Mouse (Mus musculus) G1E (cell line): ENCODE data around the gene Grik5. TPM values are rescaled to one million over a fixed set of nuclear protein-coding genes. Genes with fewer than 3 reads are reported as not detected.

Experiments used
- ATAC-seq: 2 replicates; pipeline ENCODE4 v1.8.0; 2016; ENCODE audit warnings: mild to moderate bottlenecking; ENCODE audit not compliant: insufficient number of reproducible peaks, poor library complexity, low FRiP score, severe bottlenecking; ENCODE audit errors: extremely low read depth
- DNase-seq: peaks from one replicate; pipeline ENCODE4 v3.0.0; 2012; ENCODE audit warnings: low spot score
- H3K27me3 ChIP-seq: 2 replicates; pipeline ENCODE4 v1.6.1; 2012; ENCODE audit warnings: mild to moderate bottlenecking, low read length, inconsistent platforms; ENCODE audit not compliant: insufficient read depth
- H3K36me3 ChIP-seq: replicated peaks from 2 replicates; pipeline ENCODE3; 2012; ENCODE audit warnings: mild to moderate bottlenecking, inconsistent platforms
- H3K4me1 ChIP-seq: 2 replicates; pipeline ENCODE4 v1.6.1; 2012; ENCODE audit warnings: low read depth, low read length, inconsistent platforms, mixed read lengths; ENCODE audit not compliant: insufficient read depth
- H3K4me3 ChIP-seq: 2 replicates; pipeline ENCODE4 v1.5.1; 2012; ENCODE audit warnings: low read depth, mild to moderate bottlenecking, inconsistent platforms, low read length, moderate library complexity, mixed read lengths
- H3K9me3 ChIP-seq: replicated peaks from 2 replicates; pipeline ENCODE4 v1.6.1; 2012; ENCODE audit warnings: inconsistent platforms
- CTCF ChIP-seq: IDR thresholded peaks from 2 replicates; pipeline ENCODE4 v1.5.1; 2012; ENCODE audit warnings: low read depth, low read length, inconsistent platforms, mixed read lengths
- GATA1 ChIP-seq: IDR thresholded peaks from 2 replicates; pipeline ENCODE4 v1.6.1; 2012; ENCODE audit warnings: borderline replicate concordance, low read length, inconsistent platforms, mixed read lengths
- GATA2 ChIP-seq: IDR thresholded peaks from 2 replicates; pipeline ENCODE4 v1.6.1; 2012; ENCODE audit warnings: low read depth, low read length, inconsistent platforms, borderline replicate concordance
- POLR2AphosphoS5 ChIP-seq: IDR thresholded peaks from 2 replicates; pipeline ENCODE4 v1.6.1; 2012; ENCODE audit warnings: low read depth, low read length, inconsistent platforms; ENCODE audit not compliant: insufficient replicate concordance
- TAL1 ChIP-seq: conservative IDR thresholded peaks from 2 replicates; pipeline ENCODE4 v1.6.1; 2012; ENCODE audit warnings: low read depth, low read length, inconsistent platforms, mixed read lengths
- polyA plus RNA-seq: library from polyadenylated mRNA; stranded (reverse); fragments of >175 nt; gene quantifications from 2 replicates; pipeline ENCODE4 v1.2.3, GENCODE M21; 2012
- total RNA-seq, 2 experiments: library from RNA; stranded (forward) in 1 of 2; stranded (reverse) in 1 of 2; fragments of 200-1000 nt in 1 of 2; fragments of >200 nt in 1 of 2; fragmentation: Nextera tagmentation in 1 of 2; gene quantifications; 2 replicates each; pipeline ENCODE4 v1.2.3; 2014 to 2017

Gene Grik5
- total and polyA plus RNA-seq, 3 experiments = 91.3 to 198 (median 94.6) TPM

DNA sequence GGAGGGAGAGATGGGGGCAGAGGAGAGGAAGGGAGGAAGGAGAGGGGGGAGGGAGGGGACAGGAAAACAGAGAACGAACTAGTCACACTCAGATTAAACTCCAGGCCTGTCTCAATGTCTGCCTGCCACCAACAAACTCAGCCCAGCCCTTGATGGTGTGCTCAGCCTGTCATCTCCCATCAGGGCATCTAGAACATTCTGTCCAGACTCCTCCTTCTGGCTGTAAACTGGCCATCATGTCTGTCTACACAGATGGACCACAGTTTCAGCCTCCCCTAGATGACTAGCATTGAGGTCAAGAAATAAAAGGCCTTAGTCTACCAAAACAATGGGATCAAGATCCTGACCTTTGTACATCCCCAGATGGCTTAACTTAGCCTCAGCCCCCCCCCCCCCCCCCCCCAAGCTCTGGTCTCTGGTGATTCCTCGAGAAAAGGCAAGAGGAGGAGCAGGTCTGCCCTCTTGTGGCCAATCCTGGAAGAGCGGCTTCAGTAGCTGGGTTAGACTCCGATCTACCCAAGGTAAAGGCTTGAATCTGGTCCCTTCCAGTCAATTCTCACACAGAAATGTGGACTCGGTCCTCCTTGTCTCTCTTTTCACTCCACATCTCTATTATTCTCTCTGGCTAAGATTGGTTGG, 107.1 kb downstream of the Grik5 start:
- TF ChIP-seq POLR2AphosphoS5 = no peak
- no peak for TF ChIP-seq GATA1
- peak; percentile 42; the same call in 1 of the 2 replicates for TF ChIP-seq CTCF
- Histone ChIP-seq H3K9me3 (no peaks in the 10 kb centered on the region), H3K4me1 (peaks cover 2% of the 10 kb centered on the region; the same call in 1 of the 2 replicates), H3K36me3 (peaks cover 13% of the 10 kb centered on the region), H3K27me3 (peaks cover 2% of the 10 kb centered on the region; the same call in 1 of the 2 replicates), H3K4me3 (no peak overlapping the region)
- ATAC-seq (no peak), DNase-seq (peak; percentile 61)

DNA sequence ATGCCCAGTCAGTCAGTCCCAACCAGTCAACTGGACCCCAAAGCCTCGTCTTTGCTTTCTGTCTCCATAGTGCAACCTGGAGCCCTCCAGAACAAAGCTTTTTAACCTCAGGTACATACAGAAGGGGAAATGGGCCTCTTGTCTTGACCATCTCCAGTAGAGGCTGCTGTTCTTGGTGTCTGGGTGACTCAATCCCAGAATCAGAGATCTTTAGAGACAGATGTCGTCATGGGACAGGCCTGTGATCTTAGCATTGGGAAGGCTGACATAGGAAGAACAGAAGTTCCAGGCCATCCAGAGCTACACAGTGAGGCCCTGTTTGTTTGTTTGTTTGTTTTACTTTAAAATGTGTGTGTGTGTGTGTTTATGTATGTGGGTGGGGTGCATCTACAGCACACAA, 107.9 kb downstream of the Grik5 start:
- DNase-seq = no peak
- no peak for ATAC-seq
- no peaks in the 10 kb centered on the region; the same call in 1 of the 2 replicates for H3K4me1 ChIP-seq
- peaks cover 2% of the 10 kb centered on the region; the same call in 1 of the 2 replicates for H3K27me3 ChIP-seq
- H3K9me3 ChIP-seq = no peaks in the 10 kb centered on the region
- no peak overlapping the region for H3K4me3 ChIP-seq
- H3K36me3 ChIP-seq = peaks cover 7% of the 10 kb centered on the region
- TF ChIP-seq CTCF (no peak), TAL1 (no peak), GATA1 (no peak), POLR2AphosphoS5 (no peak), GATA2 (no peak)

Other genes starting within 250 kb of the Grik5 start
- not detected in 2 replicates for gene Gm9844, start 210.1 kb downstream of the Grik5 start, total RNA-seq (2014; fragmentation: Nextera tagmentation)
- not detected in 2 replicates for gene Gm9844, start 210.1 kb downstream of the Grik5 start, total RNA-seq (2017)
- 1.3 and 1.7 TPM in 2 replicates for gene Gm9844, start 210.1 kb downstream of the Grik5 start, polyA plus RNA-seq
- gene Lypd4, start 202.4 kb downstream of the Grik5 start, total RNA-seq (2014; fragmentation: Nextera tagmentation) = not detected in 2 replicates
- gene Lypd4, start 202.4 kb downstream of the Grik5 start, total RNA-seq (2017) = 0.11 and 0.17 TPM in 2 replicates
- gene Lypd4, start 202.4 kb downstream of the Grik5 start, polyA plus RNA-seq = not detected in 2 replicates
- gene Dmrtc2, start 202.3 kb downstream of the Grik5 start, total RNA-seq (2014; fragmentation: Nextera tagmentation) = not detected in 2 replicates
- not detected in 2 replicates for gene Dmrtc2, start 202.3 kb downstream of the Grik5 start, total RNA-seq (2017)
- gene Dmrtc2, start 202.3 kb downstream of the Grik5 start, polyA plus RNA-seq = not detected in 2 replicates
- 877 and 949 TPM in 2 replicates for gene Rps19, start 188.0 kb downstream of the Grik5 start, total RNA-seq (2014; fragmentation: Nextera tagmentation)
- 1,262 and 1,401 TPM in 2 replicates for gene Rps19, start 188.0 kb downstream of the Grik5 start, total RNA-seq (2017)
- 2,998 and 3,499 TPM in 2 replicates for gene Rps19, start 188.0 kb downstream of the Grik5 start, polyA plus RNA-seq
- not detected in 2 replicates for gene Cd79a, start 175.0 kb downstream of the Grik5 start, total RNA-seq (2014; fragmentation: Nextera tagmentation)
- gene Cd79a, start 175.0 kb downstream of the Grik5 start, total RNA-seq (2017) = 0.11 TPM in 1 of 2 replicates, not detected in the other
- 0.04 TPM in 1 of 2 replicates, not detected in the other for gene Cd79a, start 175.0 kb downstream of the Grik5 start, polyA plus RNA-seq
- 97.4 and 107 TPM in 2 replicates for gene Arhgef1, start 169.4 kb downstream of the Grik5 start, total RNA-seq (2014; fragmentation: Nextera tagmentation)
- gene Arhgef1, start 169.4 kb downstream of the Grik5 start, total RNA-seq (2017) = 38.3 and 48.2 TPM in 2 replicates
- 365 and 371 TPM in 2 replicates for gene Arhgef1, start 169.4 kb downstream of the Grik5 start, polyA plus RNA-seq
- not detected in 2 replicates for gene Gm4881, start 127.9 kb downstream of the Grik5 start, total RNA-seq (2014; fragmentation: Nextera tagmentation)
- not detected in 2 replicates for gene Gm4881, start 127.9 kb downstream of the Grik5 start, total RNA-seq (2017)
- gene Gm4881, start 127.9 kb downstream of the Grik5 start, polyA plus RNA-seq = not detected in 2 replicates
- gene Rabac1, start 99.6 kb downstream of the Grik5 start, total RNA-seq (2014; fragmentation: Nextera tagmentation) = 11.7 and 17.3 TPM in 2 replicates
- 36.3 and 49.3 TPM in 2 replicates for gene Rabac1, start 99.6 kb downstream of the Grik5 start, total RNA-seq (2017)
- 79.9 and 99.9 TPM in 2 replicates for gene Rabac1, start 99.6 kb downstream of the Grik5 start, polyA plus RNA-seq
- gene Atp1a3, start 66.4 kb downstream of the Grik5 start, total RNA-seq (2014; fragmentation: Nextera tagmentation) = not detected in 2 replicates
- gene Atp1a3, start 66.4 kb downstream of the Grik5 start, total RNA-seq (2017) = 0.06 and 0.11 TPM in 2 replicates
- gene Atp1a3, start 66.4 kb downstream of the Grik5 start, polyA plus RNA-seq = 0.04 TPM in 1 of 2 replicates, not detected in the other
- 31.5 and 31.7 TPM in 2 replicates for gene Zfp574, start 221 bp upstream of the Grik5 start, total RNA-seq (2014; fragmentation: Nextera tagmentation)
- 14.8 and 15.4 TPM in 2 replicates for gene Zfp574, start 221 bp upstream of the Grik5 start, total RNA-seq (2017)
- gene Zfp574, start 221 bp upstream of the Grik5 start, polyA plus RNA-seq = 66.3 and 69.0 TPM in 2 replicates
- 0.38 and 1.6 TPM in 2 replicates for gene Pou2f2, start 107.4 kb upstream of the Grik5 start, total RNA-seq (2014; fragmentation: Nextera tagmentation)
- 0.06 and 0.16 TPM in 2 replicates for gene Pou2f2, start 107.4 kb upstream of the Grik5 start, total RNA-seq (2017)
- 0.58 and 0.59 TPM in 2 replicates for gene Pou2f2, start 107.4 kb upstream of the Grik5 start, polyA plus RNA-seq
- gene Dedd2, start 148.3 kb upstream of the Grik5 start, total RNA-seq (2014; fragmentation: Nextera tagmentation) = 4.6 and 13.1 TPM in 2 replicates
- 9.7 and 13.2 TPM in 2 replicates for gene Dedd2, start 148.3 kb upstream of the Grik5 start, total RNA-seq (2017)
- gene Dedd2, start 148.3 kb upstream of the Grik5 start, polyA plus RNA-seq = 43.7 and 55.3 TPM in 2 replicates
- gene Zfp526, start 149.1 kb upstream of the Grik5 start, total RNA-seq (2014; fragmentation: Nextera tagmentation) = 20.4 and 20.8 TPM in 2 replicates
- gene Zfp526, start 149.1 kb upstream of the Grik5 start, total RNA-seq (2017) = 8.8 and 9.9 TPM in 2 replicates
- 27.6 and 28.7 TPM in 2 replicates for gene Zfp526, start 149.1 kb upstream of the Grik5 start, polyA plus RNA-seq
- 154 and 167 TPM in 2 replicates for gene Gsk3a, start 165.5 kb upstream of the Grik5 start, total RNA-seq (2014; fragmentation: Nextera tagmentation)
- gene Gsk3a, start 165.5 kb upstream of the Grik5 start, total RNA-seq (2017) = 38.9 and 41.6 TPM in 2 replicates
- 107 and 113 TPM in 2 replicates for gene Gsk3a, start 165.5 kb upstream of the Grik5 start, polyA plus RNA-seq
- 31.5 and 43.4 TPM in 2 replicates for gene Erf, start 178.4 kb upstream of the Grik5 start, total RNA-seq (2014; fragmentation: Nextera tagmentation)
- gene Erf, start 178.4 kb upstream of the Grik5 start, total RNA-seq (2017) = 6.9 TPM in 2 replicates
- gene Erf, start 178.4 kb upstream of the Grik5 start, polyA plus RNA-seq = 97.7 and 117 TPM in 2 replicates
- gene Cic, start 195.4 kb upstream of the Grik5 start, total RNA-seq (2014; fragmentation: Nextera tagmentation) = 154 and 160 TPM in 2 replicates
- gene Cic, start 195.4 kb upstream of the Grik5 start, total RNA-seq (2017) = 32.2 and 36.6 TPM in 2 replicates
- 381 and 382 TPM in 2 replicates for gene Cic, start 195.4 kb upstream of the Grik5 start, polyA plus RNA-seq
- gene Pafah1b3, start 225.6 kb upstream of the Grik5 start, total RNA-seq (2014; fragmentation: Nextera tagmentation) = 39.0 and 41.3 TPM in 2 replicates
- gene Pafah1b3, start 225.6 kb upstream of the Grik5 start, total RNA-seq (2017) = 76.9 and 94.6 TPM in 2 replicates
- gene Pafah1b3, start 225.6 kb upstream of the Grik5 start, polyA plus RNA-seq = 69.0 and 79.2 TPM in 2 replicates
- gene Prr19, start 229.1 kb upstream of the Grik5 start, total RNA-seq (2014; fragmentation: Nextera tagmentation) = not detected in 2 replicates
- gene Prr19, start 229.1 kb upstream of the Grik5 start, total RNA-seq (2017) = not detected in 2 replicates
- gene Prr19, start 229.1 kb upstream of the Grik5 start, polyA plus RNA-seq = 0.07 TPM in 1 of 2 replicates, not detected in the other
- not detected in 2 replicates for gene Tmem145, start 233.8 kb upstream of the Grik5 start, total RNA-seq (2014; fragmentation: Nextera tagmentation)
- not detected in 2 replicates for gene Tmem145, start 233.8 kb upstream of the Grik5 start, total RNA-seq (2017)
- gene Tmem145, start 233.8 kb upstream of the Grik5 start, polyA plus RNA-seq = not detected in 2 replicates
- 14.3 and 14.4 TPM in 2 replicates for gene Megf8, start 244.8 kb upstream of the Grik5 start, total RNA-seq (2014; fragmentation: Nextera tagmentation)
- 6.3 and 7.5 TPM in 2 replicates for gene Megf8, start 244.8 kb upstream of the Grik5 start, total RNA-seq (2017)
- gene Megf8, start 244.8 kb upstream of the Grik5 start, polyA plus RNA-seq = 24.4 and 25.3 TPM in 2 replicates